Mouse (Mus musculus): ENCODE data around the gene Aatf.

- TF ChIP-seq CTCF (IDR thresholded peaks at IDR 0.05; ENCODE audit: borderline replicate concordance, extremely low read depth, insufficient read depth, insufficient read length) (no peak), POLR2A (IDR thresholded peaks at IDR 0.05; ENCODE audit: borderline replicate concordance, extremely low read depth, insufficient read depth, insufficient read length, poor library complexity, severe bottlenecking) (no peak)
These were observed 8.5 kb upstream of the Aatf start for GRCm38 (mm10) chr11:84521751-84522299.

Data from brain, embryonic 14.5 days (tissue).